Mouse (Mus musculus): Measurements from ENCODE around the gene Snx21.

GRCm38 (mm10) chr2:164793772-164794171 lies 8.1 kb downstream of the Snx21 start:
- no peak for TF ChIP-seq HCFC1 (IDR thresholded peaks at IDR 0.05; ENCODE audit: borderline replicate concordance, insufficient read depth, low read length)
- TF ChIP-seq ZC3H11A (IDR thresholded peaks at IDR 0.05; ENCODE audit: borderline replicate concordance, low read depth, low read length), result no peak
- no peak for TF ChIP-seq MAFK (IDR thresholded peaks at IDR 0.05; ENCODE audit: insufficient read depth, low read depth, low read length)
- no peak for TF ChIP-seq CHD2 (IDR thresholded peaks at IDR 0.05; ENCODE audit: low read depth, low read length)
